Mouse (Mus musculus) adrenal gland, adult (tissue): ENCODE measurements at regions not wholly inside any gene's neighbourhood (a gene's known extent, or its start where the extent isn't known, plus 50 kb on each side); places are given as distances from the start of the nearest gene placed in this dataset.

Source experiments
- DNase-seq, 2 experiments: peaks; one replicate each; pipeline ENCODE4 v3.0.0; 2022 to 2023; ENCODE audit warnings: low spot score in 1 of 2; ENCODE audit not compliant: inconsistent age in 2 of 2

DNA sequence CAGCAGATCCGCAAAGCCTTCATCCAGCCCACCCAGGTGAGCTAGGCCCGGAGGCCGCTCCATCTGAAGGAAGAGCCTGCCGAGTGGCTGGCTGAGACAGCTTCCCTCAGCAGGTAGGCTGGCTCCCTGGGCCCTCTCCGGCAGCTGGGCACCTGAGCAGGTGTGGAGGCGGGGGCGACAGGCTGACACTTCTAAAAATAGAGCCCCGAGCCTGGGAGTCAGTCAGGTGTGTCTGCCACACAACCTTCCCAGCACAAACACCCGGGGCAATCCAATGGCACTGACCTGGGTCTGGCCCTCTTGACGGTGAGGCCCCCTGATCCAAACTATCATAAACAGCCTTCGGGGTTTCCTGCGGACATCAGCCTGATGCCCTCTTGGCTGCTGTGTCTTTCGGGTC is 58.5 kb downstream of the Zfp36l2 start:
- no peak for DNase-seq

DNA sequence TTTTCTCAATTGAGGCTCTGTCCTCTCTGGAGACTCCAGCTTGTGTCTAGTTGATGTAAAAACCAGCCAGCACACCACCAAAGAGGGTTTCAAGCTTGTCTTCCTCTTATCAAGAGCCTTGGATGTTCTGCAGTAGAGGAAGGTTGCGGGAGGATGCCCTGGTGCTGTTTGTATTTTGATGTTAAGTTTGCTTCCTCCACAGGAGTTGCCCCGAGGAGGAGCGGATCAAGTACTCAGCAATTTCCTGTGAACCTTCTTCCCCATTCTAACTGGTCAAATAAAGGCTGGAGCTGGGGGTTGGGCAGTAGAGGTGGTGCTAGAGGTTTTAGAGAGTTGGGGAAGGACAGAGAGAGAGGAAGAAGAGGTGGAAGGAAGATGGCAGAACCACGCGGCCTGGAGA is 59.5 kb downstream of the Zfp36l2 start:
- DNase-seq: no peak

DNA sequence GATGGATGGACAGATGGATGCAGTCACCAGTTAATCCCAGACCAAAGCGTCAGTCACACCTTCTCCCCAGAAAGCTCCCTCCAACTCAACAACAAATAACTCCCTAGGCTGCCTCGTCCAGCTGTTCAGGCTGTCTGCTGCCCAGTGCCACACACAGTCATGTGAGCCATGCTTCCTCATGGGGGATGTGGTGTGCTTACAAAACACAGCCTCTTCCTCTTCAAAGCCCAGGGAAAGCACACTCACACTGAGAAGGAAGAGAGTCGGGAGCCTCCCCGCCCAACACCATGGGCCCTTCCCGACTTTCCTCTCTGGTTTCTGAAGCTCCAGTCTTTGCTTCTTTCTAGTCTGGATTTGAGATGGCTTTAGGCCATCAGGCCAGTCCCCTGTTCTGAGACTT is 61.6 kb downstream of the Zfp36l2 start:
- DNase-seq: peak in 1 of 2 experiments; percentile 49

DNA sequence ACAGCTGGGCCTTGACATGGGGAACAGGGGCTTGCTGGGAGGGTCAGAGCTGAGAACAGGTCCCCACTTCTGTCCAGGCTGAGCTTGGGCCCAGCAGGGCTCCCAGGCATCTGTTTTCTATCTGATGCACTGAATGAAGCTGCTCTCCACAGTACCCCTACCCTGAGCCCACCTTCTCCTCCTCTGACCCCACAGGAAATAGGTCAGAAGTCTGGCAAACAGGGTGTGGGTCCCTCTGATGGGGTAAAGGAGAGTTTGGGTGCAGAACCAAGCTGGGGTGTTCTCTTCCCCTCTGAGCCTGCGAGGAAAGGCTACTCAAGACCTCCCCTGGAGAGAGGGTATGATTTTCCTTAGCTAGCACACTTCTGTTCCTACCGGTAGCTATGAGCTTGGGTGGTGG is 64.6 kb downstream of the Zfp36l2 start:
- DNase-seq: no peak

DNA sequence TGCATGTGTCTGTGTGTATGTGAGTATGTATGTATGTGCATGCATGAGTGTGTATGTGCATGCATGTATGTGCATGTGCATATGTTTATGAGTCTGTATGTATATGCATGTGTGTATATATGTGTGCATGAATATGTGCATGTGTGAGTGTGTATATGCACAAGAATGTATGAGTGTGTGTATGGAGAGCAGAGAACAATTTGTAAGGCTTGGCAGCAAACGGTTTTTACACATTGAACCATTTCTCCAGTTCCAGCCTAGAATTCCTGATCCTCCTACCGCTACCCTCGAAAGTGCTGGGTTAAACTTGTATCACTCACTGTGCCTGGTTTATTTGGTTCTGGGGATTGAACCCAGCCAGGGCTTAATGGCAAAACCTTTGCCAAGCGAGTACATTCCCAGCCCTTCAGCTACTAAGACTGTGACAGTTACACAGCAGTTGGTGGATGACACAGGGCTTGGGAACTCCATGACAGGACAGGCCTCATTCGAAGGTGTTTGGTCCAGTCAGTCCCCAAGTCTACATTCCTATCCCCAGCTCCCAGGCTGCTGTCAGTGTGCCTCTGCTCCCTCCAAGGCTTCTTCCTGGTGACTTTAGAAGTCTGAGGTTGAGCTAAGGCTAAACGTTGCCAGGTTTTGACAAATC is 65.1 kb downstream of the Zfp36l2 start:
- no peak for DNase-seq

DNA sequence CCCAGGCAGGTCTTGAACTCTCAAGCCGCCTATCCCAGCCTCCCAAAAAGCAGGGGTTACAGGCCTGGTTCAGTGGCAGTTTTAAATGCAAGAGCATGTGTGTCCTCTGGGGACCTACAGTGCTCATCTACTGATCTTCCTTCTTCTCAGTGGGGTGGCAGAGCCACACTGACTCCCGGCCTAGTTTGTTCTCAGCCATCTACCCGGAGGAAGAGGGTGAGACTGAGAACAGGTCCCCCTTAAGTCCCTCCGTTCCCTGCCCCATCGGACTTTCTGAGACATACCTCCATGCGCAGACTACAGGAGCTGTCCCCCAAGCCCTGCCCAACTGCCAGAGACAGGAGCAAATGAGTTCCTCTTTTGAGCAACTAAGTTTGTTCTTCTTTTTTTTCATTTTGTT is 66.5 kb downstream of the Zfp36l2 start:
- DNase-seq: peak in 1 of 2 experiments; percentile 39

DNA sequence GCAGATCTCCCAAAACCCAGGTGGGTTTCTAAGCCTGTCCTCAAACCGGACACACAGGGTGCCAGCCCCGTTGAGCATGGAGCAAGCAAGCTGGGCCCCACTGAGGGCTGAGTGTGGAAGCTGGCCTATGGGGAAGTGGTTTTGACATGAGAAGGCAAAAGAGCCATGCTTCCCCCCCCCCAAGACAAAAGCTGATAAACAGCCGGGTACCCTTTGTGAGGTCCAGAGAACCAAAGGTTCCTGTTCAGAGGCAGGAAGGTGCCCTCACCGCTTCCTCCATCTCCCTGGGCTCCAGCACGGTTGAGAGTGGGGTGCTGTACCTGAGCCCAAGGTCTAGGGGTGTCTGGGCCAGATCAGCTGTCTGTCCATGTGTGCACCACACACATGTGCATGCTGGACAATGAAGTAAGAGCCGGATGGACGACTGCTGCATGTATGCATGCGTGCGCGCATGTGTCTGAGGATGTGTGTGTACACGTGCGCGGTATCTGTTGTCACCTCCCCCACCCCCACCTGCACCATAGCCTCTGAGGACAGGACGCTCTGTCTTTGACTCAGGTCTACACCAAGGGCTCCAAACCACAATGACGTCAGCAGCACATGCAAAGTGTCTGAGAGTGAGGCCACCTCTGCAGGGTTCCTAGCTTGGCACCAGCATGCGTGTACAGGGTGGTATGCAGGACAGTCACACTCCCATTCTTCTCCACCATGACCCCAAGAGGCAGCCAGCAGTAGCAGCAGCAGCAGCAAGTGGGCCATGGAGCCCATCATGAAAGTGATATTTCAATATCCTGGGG is 68.3 kb downstream of the Zfp36l2 start:
- peak; percentile 33 to 49 for DNase-seq

DNA sequence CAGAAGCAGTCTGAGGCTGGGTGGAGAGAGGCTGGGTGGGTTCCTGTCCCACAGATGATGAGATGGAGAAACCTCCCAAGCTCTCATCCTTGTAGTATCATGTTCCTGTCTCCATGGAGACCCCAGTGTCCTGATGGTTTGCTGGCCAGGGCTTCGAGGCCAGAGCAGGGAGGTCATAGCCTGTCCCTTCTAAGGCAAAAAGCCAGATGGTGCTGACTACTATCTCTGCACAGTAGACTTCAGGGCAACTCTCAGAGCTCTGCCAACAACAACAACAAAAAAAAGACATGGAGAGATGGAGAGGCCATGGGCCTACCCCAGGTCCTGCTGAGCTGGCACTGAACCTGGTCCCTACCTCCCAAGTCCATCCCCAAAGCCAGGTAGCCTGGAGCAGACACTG is 69.0 kb downstream of the Zfp36l2 start:
- DNase-seq: peak in 1 of 2 experiments; percentile 46

DNA sequence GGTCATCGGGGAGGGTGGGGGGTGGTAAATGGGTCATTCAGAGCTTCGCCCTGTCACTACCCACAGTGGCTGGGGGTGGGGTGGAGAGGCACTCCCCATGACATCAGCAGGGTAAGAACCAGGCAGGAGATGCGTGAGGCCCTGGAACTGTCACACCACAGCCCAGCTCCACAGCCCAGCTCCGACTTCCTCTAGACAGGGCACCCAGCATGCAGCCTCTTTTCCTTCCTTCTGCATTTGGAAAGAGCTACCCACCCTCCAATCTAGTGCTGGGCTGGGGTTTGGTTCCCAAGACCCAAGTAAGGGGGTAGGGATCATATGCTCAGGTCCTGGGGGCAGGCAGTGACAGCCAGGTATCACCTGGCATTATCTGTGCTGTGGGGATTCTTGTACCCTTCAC is 69.5 kb downstream of the Zfp36l2 start:
- peak; percentile 38 to 55 for DNase-seq

DNA sequence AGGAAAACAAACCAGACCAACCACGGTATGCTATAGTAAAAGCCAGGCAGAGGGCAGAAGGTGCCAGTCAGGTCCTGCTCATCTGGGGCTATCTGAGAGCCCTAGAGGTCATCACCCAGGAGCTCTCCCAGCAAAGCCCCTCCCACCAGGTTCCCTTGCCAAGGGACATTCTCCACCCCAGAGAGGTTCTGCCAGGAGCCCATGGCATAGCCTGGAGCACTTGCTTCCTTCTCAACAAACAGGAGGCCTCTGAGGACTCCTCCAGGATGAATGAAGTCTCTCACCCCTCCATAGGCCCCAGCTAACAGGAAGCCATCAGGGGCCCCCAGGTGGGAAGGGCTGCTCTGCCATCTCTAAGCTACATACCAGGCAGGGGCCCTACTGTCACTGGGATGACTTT is 70.0 kb downstream of the Zfp36l2 start:
- DNase-seq: peak; percentile 40 to 70

DNA sequence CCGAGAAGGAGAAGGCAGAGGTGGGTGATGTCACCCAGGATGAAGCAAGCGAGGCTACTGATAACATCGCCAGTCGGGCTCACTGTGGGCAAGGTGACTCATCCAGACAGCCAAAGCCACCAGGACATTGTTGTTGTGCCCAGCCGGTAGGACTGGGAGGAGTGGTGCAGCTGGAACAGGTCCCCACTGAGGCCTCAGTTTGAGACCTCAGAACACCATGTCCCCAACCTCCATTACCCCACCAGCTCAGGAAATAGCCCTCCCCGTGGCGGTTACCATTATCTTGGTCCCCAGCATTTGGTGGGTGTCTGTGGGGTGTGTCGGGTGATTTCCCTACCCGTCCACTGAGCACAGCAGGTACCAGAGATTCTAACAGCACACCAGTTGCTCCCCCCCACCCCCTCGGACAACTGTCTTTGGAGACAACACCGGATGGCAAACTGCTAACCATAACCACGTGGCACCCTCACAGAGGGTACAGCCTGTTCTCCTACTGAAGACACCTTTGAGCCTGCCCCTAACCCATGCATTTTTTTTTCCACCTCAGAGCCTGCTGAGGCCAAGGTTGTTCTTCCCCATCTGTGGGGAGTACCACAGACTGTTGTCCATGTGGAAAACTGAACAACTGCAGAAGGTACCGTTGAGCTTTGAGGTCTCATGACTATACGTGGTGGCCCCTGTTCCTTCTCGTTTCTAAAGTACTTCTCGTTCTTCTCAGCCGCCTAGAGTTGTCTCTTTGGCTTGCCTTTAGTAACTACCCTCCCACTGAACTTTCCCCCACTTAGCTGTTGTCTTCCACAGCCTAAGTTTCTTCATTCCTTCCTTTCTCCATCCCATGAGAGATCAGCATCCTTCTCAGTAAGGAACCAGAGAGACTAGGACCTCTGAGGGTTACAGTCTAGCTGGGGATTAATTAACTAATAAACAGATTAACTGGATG is 71.1 kb downstream of the Zfp36l2 start:
- DNase-seq: peak; percentile 88 to 91

DNA sequence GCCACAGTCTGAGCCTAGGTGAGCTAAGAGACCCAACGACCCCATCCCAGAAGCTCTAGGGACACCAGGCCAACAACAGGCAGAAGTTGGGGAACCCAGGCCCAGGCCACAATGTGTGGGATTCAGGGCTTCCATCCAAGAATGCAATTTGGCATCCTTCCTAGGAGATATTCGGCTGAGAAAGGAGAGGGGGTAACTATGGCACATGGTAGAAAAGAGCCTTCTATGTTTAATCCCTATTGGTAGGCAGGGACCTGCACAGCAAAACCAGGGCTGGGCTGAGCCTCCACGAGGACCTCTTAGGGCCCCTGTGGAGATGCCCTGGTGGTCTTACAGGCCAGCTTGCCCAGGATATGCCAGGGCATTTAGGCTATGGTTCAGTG is 71.8 kb downstream of the Zfp36l2 start:
- DNase-seq: no peak

DNA sequence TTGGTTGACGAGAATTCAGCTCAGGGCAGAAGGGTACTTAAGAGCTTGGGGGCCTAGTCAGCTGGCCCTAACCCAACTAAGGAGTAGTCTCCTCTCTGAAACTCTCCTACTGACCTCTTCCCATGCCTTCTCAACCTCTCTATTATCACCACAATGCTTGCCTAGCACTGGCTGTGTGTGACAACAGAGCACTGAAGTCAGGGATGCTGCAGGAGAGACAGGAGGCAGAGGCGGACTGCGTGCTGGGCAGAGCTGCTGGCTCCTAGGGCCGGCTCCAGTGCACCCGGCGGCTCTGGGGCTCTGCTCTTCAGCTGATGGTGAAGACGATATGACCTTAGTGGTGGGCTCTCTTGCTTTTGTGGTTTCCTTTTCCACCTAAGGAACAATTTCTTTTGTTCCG is 72.6 kb downstream of the Zfp36l2 start:
- DNase-seq: peak in 1 of 2 experiments; percentile 30

DNA sequence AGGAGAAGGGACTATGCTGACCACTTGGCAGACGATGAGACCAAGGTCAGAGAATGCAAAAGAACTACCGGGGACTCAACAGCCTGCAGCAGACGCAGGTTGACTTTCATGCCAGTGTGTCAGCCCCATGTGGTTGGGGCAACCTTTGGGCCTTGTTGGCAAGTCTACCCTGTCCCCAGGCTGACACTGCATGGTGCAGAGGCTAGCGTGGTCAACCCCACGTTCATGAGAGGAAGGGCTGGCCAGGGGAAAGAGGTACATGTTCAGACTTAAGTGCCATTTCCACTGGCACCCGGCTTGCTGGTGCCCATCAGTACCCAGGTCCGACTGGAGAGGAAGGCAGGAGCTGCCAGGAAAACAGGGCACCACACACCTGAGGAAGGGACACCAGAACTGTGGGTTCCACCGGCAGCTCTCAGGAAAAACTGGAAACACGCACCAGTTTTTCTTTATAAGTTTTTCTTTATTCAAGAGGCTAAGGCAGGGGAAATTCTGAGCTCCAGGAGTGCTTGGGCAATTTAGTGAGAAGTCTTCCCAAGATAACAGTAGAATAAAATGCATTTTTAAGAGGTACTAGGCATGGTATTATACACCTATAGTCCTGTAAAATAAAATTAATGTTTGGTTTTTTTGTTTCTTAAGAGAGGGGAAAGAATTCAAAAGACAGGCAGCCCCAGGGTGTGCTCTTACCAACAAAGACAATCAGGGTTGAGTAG is 73.3 kb downstream of the Zfp36l2 start:
- no peak for DNase-seq

DNA sequence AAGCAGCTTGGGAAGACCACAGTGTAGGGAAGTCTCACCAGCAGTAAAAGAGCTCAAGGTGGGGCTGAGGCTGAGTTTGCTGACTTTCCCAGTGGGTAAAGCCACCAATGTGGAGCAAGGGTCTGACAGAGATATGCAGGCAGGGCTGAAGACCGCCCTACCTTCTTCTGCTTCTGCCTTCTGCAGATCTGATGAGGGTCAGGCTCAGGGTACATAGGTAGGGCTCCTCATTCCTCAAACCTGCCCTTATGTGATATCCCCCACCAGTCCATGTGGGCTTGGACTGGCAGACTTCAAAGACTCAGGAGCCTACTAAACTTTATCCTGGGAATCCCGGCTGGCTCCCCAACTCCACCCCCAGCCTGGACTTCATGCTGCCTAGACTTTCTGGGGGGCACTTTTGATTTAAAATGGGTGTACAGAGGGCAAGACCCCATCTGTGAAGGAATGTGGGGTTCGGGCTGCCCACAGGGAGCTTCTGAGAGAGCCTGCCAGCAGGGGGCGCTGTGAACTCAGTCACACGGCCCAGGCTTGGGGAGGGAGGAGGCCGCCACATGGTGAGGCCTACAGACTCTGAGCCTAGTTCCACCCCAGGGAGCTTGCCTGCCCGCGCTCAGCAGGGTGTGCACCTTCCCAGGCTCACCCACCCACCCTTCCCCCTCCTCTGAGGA is 74.0 kb downstream of the Zfp36l2 start:
- DNase-seq: peak; percentile 91 to 97

DNA sequence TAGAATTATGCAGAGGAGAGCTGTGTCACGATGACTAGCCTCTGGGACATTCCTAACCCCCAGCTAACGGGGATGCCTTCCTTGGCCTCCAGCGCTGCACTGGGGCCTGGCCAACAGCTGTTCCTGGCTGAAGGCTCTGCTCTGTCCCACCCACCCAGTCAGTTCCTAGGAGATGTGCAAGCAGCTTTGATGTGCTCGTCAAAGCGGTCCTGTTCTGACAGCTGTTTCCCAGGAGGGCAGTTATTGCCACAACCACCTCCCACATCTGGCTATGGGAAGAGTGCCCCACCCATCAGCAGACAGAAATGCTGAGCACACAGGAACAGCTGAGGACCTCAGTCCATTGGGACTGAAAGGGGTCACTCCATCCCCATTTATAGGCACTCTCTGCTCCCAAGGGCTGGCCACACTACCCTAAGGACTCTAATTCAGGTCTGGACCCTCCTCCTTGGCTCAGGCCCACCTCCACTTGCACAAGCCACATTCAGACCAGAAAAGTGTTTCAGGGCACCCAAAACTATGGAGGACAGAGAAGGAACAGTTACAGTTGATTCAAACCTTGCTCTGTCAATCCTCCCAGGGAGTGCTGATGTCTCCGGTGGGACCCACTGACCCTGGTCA is 75.2 kb downstream of the Zfp36l2 start:
- peak in 1 of 2 experiments; percentile 66 for DNase-seq

DNA sequence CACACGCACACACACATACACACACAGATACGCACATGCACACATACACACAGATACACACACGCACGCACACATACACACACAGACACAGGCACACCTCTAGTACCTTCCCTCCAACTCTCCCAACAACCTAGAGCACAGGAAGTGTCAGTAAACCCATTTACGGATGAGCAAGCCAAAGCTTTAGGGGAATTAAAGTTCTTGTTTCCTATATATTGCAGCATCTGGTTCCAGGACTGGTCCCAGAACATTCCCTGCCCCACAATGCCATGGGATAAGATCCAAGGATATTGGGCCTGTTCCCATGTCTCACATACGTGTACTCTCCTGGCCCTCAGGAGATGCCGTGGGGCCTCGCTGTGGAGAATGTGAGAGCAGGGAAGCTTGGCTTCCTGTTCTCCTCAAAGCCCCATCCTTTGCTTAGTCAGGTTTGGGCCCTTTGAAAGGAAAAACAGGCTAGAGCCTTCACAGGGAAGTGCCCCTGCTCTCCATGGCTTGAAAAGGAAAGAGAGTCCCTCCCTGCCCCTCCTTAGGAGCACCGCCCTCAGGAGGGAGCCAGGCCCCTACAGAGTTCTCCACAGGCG is 75.9 kb downstream of the Zfp36l2 start:
- DNase-seq: no peak

DNA sequence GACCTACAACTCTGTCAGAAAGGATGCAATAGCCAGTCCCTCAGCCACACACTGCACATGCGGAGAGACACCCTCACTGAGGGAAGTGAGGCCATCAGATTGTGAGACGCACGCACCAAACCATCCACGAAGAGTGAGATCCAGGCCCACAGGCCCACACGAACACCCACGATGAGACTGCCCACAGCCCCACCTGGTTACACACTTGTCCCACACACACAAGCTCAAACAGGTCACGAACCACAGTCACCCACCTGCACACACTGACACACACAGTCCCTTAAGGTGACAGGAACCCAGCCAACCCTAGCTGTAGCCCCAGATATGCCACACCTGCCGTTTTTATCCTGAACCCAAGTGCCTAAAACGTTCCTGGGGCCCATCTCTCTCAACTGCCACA is 76.8 kb downstream of the Zfp36l2 start:
- DNase-seq: peak in 1 of 2 experiments; percentile 28

DNA sequence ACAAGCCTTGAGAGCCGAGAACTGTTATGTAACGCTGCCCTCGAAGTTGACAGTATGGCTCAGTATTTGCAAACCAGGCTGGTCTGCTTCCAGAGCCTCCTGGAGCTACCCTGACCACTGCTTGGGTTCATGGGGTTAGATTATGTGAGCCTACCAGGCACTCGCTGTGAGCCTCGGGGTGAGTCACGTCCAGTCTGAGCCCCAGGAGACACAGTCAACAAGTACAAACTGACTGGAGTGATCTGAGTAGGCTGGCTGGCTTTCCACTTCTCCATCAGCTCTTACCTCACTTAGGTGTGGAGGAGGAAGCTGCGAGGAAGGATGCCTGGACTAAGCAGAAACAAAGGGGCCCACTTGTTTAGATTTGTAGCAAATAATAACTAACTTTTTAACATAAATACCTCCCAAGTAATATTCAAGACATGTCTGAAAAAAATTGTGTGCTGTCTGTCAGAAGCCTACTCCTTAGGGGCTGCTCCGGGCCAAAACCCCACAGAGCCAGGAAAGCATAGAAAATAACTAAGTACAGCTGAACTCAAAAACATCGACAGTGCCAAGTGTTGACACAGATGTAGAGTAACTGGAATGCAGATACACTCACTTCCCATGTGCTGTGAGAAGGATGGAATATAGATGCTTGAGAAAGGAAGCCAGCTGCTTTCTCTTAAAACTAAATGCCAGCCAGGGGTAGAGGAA is 77.6 kb downstream of the Zfp36l2 start:
- peak; percentile 33 to 55 for DNase-seq
